Mouse (Mus musculus) retina, embryonic 14.5 days (tissue): ENCODE data around the gene Evi5l.
"Not testable (repeated sequence)": the region's sequence is repeated elsewhere in the genome, so short reads cannot be mapped to it uniquely, and the experiment has no call there.

ENCODE experiments used
- DNase-seq: peaks from one replicate; pipeline ENCODE4 v3.0.0-alpha.2; 2015; ENCODE audit warnings: low spot score

The Evi5l gene

DNA sequence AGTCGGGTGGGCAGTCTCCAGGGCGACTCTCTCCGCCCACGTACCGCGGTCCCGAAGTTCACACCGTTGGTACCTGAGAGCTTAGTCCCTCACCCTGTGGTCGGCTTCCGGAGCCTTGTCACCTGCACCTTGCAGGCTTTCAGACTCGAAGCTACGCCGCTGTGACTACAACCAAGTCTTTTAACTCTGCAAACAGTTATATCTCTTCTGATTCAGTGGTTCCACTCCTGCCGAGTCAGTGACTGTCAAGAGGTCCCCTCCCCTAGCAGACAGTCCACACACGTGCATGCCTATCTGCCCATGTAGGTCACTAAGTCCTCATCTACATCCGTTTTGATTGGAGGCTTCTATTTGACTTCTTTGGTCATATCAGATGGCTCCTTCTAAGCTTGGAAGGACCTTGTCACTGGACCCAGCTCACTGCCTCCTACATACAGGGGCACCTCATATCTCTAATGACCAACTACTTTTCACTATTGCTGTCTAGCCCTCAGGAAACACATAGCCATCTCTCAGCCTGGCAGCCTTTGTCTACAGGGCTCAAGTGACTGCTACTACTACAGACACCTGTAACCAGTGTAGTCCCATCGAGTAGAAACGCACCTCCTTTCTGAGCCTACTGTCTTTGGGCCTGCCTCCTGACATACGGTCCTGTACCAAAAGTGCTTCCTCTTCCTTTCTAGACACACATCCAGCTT lies 73.0 kb downstream of the Evi5l start:
- DNase-seq: no peak

GRCm38 (mm10) chr8:4245061-4245460 lies 78.7 kb downstream of the Evi5l start:
- DNase-seq: no peak

- no peak for DNase-seq
These were observed 79.4 kb downstream of the Evi5l start for GRCm38 (mm10) chr8:4245737-4246136.

- DNase-seq: no peak
These were observed 80.9 kb downstream of the Evi5l start for GRCm38 (mm10) chr8:4247241-4247640.

- DNase-seq: no peak
These were observed 81.7 kb downstream of the Evi5l start, which contains the start of gene Tgfbr3l for GRCm38 (mm10) chr8:4247951-4248540. Gene Tgfbr3l (plus strand): TSS chr8:4248214.

- no peak for DNase-seq
These were observed 82.8 kb downstream of the Evi5l start for GRCm38 (mm10) chr8:4249213-4249612.

GRCm38 (mm10) chr8:4250306-4250970 lies 84.1 kb downstream of the Evi5l start:
- peak; percentile 89 for DNase-seq

DNA sequence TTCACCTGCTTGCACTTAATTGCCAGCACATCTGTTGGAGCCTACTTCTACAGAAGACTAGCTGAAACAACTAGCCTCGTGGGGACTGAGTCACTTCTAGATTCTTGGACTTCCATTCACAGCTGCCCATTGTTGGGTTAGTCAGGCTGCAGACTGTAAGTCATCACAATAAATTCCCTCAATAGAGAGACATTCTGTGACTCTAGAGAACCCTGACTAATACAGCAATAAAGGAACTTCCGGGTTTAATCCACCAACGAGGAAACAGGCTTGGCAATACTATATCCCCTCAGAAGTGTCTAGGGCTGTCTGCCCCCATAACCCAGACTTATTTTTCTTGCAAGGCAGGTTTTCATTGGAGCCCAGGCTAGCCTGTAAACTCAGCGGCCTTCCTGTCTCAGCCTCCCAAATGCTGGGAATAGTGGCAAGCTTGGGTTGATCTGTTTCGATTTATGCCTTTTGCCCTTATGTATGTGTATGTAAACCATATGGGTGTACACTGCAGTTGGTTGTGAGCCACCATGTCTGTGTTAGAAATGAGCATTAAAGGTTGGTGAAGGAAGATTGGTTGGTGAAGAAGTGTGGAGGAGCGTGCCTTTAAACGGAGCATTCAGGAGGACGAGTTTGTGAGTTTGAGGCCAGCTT lies 85.9 kb downstream of the Evi5l start:
- no peak for DNase-seq

- peak; percentile 97 for DNase-seq
These were observed 86.8 kb downstream of the Evi5l start, which contains the start of gene Snapc2 for GRCm38 (mm10) chr8:4252934-4253841. Gene Snapc2 (plus strand): TSS chr8:4253080.

GRCm38 (mm10) chr8:4254001-4254400 lies 87.6 kb downstream of the Evi5l start:
- no peak for DNase-seq

GRCm38 (mm10) chr8:4255471-4255870 lies 89.1 kb downstream of the Evi5l start:
- not testable (repeated sequence) for DNase-seq

DNA sequence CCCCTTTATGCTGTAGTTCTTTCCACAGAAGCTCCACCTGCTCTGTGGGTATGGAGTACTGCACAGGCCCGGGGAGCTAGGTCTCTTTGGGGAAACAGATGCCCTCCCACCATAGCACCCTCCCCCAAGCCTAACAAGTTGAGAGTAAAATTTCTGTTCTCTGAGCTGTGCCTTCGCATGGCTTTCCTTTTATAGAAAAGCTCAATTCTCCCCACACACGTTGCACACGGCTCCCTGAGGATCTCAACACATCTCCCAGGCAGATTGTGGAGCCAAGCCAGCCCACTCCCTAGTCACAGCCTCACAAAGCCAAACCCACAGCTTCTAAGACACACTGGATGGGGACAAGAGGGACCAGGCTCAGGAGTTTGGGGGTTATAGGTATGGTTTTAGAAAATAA lies 90.5 kb downstream of the Evi5l start:
- DNase-seq: no peak

GRCm38 (mm10) chr8:4257350-4257749 lies 91.0 kb downstream of the Evi5l start:
- DNase-seq: no peak

GRCm38 (mm10) chr8:4258233-4258632 lies 91.9 kb downstream of the Evi5l start:
- DNase-seq: peak; percentile 91

GRCm38 (mm10) chr8:4258678-4259077 lies 92.3 kb downstream of the Evi5l start:
- DNase-seq: no peak

GRCm38 (mm10) chr8:4259125-4259804 lies 92.9 kb downstream of the Evi5l start, which contains the start of gene Ctxn1:
Gene Ctxn1 (minus strand): TSS chr8:4259274.
- peak; percentile 97 for DNase-seq

GRCm38 (mm10) chr8:4259805-4260170 lies 93.4 kb downstream of the Evi5l start:
- no peak for DNase-seq
